Mouse (Mus musculus): ENCODE data around the gene Cyp2c40. TPM values are rescaled to one million over a fixed set of nuclear protein-coding genes. Genes with fewer than 3 reads are reported as not detected.
"Not testable (repeated sequence)": the region's sequence is repeated elsewhere in the genome, so short reads cannot be mapped to it uniquely, and the experiment has no call there.

The Cyp2c40 gene
- total RNA-seq (2021), result not detected

GRCm38 (mm10) chr19:39812714-39813113 is at the start of gene Cyp2c40:
Gene Cyp2c40 (minus strand): TSS chr19:39812814.
- DNase-seq; intact Hi-C loops (cut with DNase I): not testable (repeated sequence)

- DNase-seq; intact Hi-C loops (cut with DNase I): not testable (repeated sequence)
Observed at GRCm38 (mm10) chr19:39820931-39821330, 8.3 kb upstream of the Cyp2c40 start.

- DNase-seq; intact Hi-C loops (cut with DNase I): not testable (repeated sequence)
Observed at GRCm38 (mm10) chr19:39816400-39816799, 3.8 kb upstream of the Cyp2c40 start.

GRCm38 (mm10) chr19:39815991-39816390 is 3.4 kb upstream of the Cyp2c40 start:
- intact Hi-C loops (cut with DNase I); DNase-seq: not testable (repeated sequence)

- intact Hi-C loops (cut with DNase I); DNase-seq: not testable (repeated sequence)
Observed at GRCm38 (mm10) chr19:39785458-39785857, 27.2 kb downstream of the Cyp2c40 start.

DNA sequence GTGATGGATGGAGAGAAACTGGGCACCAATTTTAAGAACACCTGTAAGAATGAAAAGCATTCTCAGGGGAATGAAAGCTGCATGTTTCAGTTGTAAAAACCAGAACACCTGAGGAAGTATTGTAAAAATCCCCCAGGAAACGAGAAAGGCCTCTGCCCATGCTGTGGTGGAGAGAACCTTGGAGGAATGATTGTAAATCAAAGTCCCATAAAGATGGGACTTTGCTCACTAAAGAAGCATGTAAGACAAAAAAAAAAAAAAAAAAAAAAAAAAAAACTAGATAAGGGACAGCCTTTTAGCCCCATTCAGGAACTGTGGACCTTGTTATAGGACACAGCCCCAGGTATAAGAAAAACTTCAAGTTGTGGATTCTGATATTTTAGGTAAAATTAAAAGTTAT is 67.3 kb downstream of the Cyp2c40 start:
- intact Hi-C loops (cut with DNase I), result no loop called here
- DNase-seq, result no peak

DNA sequence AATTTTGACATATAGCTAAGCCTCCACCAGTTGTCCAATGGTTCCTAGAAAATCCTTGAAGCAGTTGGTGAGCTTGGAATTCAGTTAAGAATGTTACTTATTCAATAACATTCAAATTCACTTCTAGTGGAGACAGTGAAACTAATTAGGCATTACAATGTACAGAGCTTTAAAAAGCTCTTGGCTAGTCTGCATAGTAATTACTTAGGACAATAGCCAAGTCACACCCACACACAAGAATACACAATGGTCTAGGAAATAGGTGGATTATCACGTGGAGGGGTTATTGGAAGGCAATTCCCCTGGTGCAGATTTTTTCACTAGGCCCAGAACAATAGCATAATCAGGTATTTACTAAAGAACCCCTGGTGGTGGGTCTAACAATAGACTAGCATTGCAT is 68.3 kb downstream of the Cyp2c40 start:
- intact Hi-C loops (cut with DNase I); DNase-seq: not testable (repeated sequence)

- no peak for DNase-seq
- intact Hi-C loops (cut with DNase I), result no loop called here
Observed at GRCm38 (mm10) chr19:39740920-39741319, 71.7 kb downstream of the Cyp2c40 start, which contains the start of gene Cyp2c68. Gene Cyp2c68 (minus strand): TSS chr19:39741054.

Other genes with a start within 250 kb of the Cyp2c40 start
- gene Cyp2c67, start 163.8 kb downstream of the Cyp2c40 start, total RNA-seq (2021), result not detected
- gene Cyp2c68, start 71.8 kb downstream of the Cyp2c40 start, total RNA-seq (2021), result not detected
- not detected for gene Cyp2c69, start 74.0 kb upstream of the Cyp2c40 start, total RNA-seq (2021)
- not detected for gene Cyp2c37, start 179.6 kb upstream of the Cyp2c40 start, total RNA-seq (2021)

Data from heart, postnatal 36 days (tissue).